Mouse (Mus musculus) CH12.LX (cell line): Measurements from ENCODE around the gene Aqr. TPM values are rescaled to one million over a fixed set of nuclear protein-coding genes. Genes with fewer than 3 reads are reported as not detected.

ENCODE experiments used
- DNase-seq: peaks from one replicate; pipeline ENCODE4 v3.0.0-alpha.2; 2013; ENCODE audit errors: extremely low read depth
- H3K27ac ChIP-seq: 2 replicates; pipeline ENCODE4 v1.5.1; 2012; ENCODE audit warnings: low read depth, mild to moderate bottlenecking, control low read depth, moderate library complexity; ENCODE audit not compliant: insufficient read depth
- H3K27me3 ChIP-seq: replicated peaks from 2 replicates; pipeline ENCODE3; 2012; ENCODE audit warnings: inconsistent platforms
- H3K36me3 ChIP-seq, 2 experiments: replicated peaks in 1 of 2; 2 replicates each; pipeline versions ENCODE3 to v1.6.1; 2012; ENCODE audit warnings: inconsistent platforms in 1 of 2, low read length in 1 of 2, mild to moderate bottlenecking in 1 of 2, mixed read lengths in 1 of 2, moderate library complexity in 1 of 2; ENCODE audit not compliant: control insufficient read depth in 1 of 2, insufficient read depth in 1 of 2
- H3K4me1 ChIP-seq, 2 experiments: 2 replicates each; pipeline ENCODE4 v1.6.1; 2012; ENCODE audit warnings: inconsistent platforms in 1 of 2, moderate library complexity in 1 of 2; ENCODE audit not compliant: insufficient read depth in 2 of 2, control insufficient read depth in 1 of 2
- H3K4me2 ChIP-seq: 2 replicates; pipeline ENCODE4 v1.6.1; 2012; ENCODE audit warnings: low read depth, mild to moderate bottlenecking, control low read depth; ENCODE audit not compliant: poor library complexity, insufficient read depth, severe bottlenecking
- H3K4me3 ChIP-seq, 3 experiments: fragments of 150-350 bp in 1 of 3; sonication (generic) in 1 of 3; replicated peaks in 1 of 3; 2 replicates each; pipeline versions ENCODE3 to v1.5.1; 2011 to 2012; ENCODE audit warnings: low read depth in 2 of 3, low read length in 2 of 3, mild to moderate bottlenecking in 2 of 3, moderate library complexity in 2 of 3, control low read depth in 1 of 3, improper control_type of control experiment in 1 of 3, inconsistent platforms in 1 of 3, mixed read lengths in 1 of 3; ENCODE audit not compliant: poor library complexity in 1 of 3
- H3K79me2 ChIP-seq: replicated peaks from 2 replicates; pipeline ENCODE4 v1.6.1; 2012; ENCODE audit warnings: mild to moderate bottlenecking, moderate library complexity; ENCODE audit not compliant: control insufficient read depth, poor library complexity, insufficient read depth, severe bottlenecking; ENCODE audit errors: extremely low read depth
- H3K9ac ChIP-seq: 2 replicates; pipeline ENCODE4 v1.6.1; 2012; ENCODE audit warnings: low read depth, mild to moderate bottlenecking, control low read depth, moderate library complexity; ENCODE audit not compliant: insufficient read depth
- H3K9me3 ChIP-seq: replicated peaks from 2 replicates; pipeline ENCODE3; 2012; ENCODE audit warnings: low read length, inconsistent platforms, mixed read lengths
- BHLHE40 ChIP-seq: IDR thresholded peaks from 2 replicates; pipeline ENCODE4 v1.6.1; 2011; ENCODE audit warnings: mild to moderate bottlenecking, low read depth, low read length, improper control_type of control experiment
- CHD1 ChIP-seq: IDR thresholded peaks from 2 replicates; pipeline ENCODE4 v1.6.1; 2012; ENCODE audit warnings: low read depth, low read length, improper control_type of control experiment, inconsistent platforms
- CTCF ChIP-seq, 2 experiments: IDR thresholded peaks in 1 of 2; conservative IDR thresholded peaks in 1 of 2; 2 replicates each; pipeline ENCODE4 v1.5.1; 2011 to 2012; ENCODE audit warnings: low read depth in 2 of 2, low read length in 2 of 2, improper control_type of control experiment in 1 of 2, inconsistent platforms in 1 of 2, mild to moderate bottlenecking in 1 of 2, moderate library complexity in 1 of 2
- E2F4 ChIP-seq: IDR thresholded peaks from 2 replicates; pipeline ENCODE4 v1.6.1; 2011; ENCODE audit warnings: low read depth, low read length, improper control_type of control experiment; ENCODE audit not compliant: insufficient replicate concordance
- ELF1 ChIP-seq: IDR thresholded peaks from 2 replicates; pipeline ENCODE4 v1.6.1; 2014; ENCODE audit warnings: low read depth, mild to moderate bottlenecking, inconsistent platforms, low read length, improper control_type of control experiment
- EP300 ChIP-seq: IDR thresholded peaks from 2 replicates; pipeline ENCODE4 v1.6.1; 2011; ENCODE audit warnings: low read length, improper control_type of control experiment
- ETS1 ChIP-seq: conservative IDR thresholded peaks from 2 replicates; pipeline ENCODE4 v1.6.1; 2012; ENCODE audit warnings: low read depth, mild to moderate bottlenecking, inconsistent platforms, low read length, improper control_type of control experiment, moderate library complexity
- IRF4 ChIP-seq: IDR thresholded peaks from 2 replicates; pipeline ENCODE4 v1.6.1; 2014; ENCODE audit warnings: low read depth, mild to moderate bottlenecking, inconsistent platforms, low read length, improper control_type of control experiment
- JUND ChIP-seq: conservative IDR thresholded peaks from 2 replicates; pipeline ENCODE4 v1.6.1; 2011; ENCODE audit warnings: low read depth, low read length, improper control_type of control experiment
- KAT2A ChIP-seq: IDR thresholded peaks from 2 replicates; pipeline ENCODE4 v1.6.1; 2012; ENCODE audit warnings: low read length, improper control_type of control experiment, inconsistent platforms; ENCODE audit not compliant: insufficient replicate concordance
- MAFK ChIP-seq: IDR thresholded peaks from 2 replicates; pipeline ENCODE4 v1.6.1; 2011; ENCODE audit warnings: low read length, improper control_type of control experiment; ENCODE audit not compliant: insufficient replicate concordance
- MAX ChIP-seq: IDR thresholded peaks from 2 replicates; pipeline ENCODE4 v1.6.1; 2011; ENCODE audit warnings: low read length, improper control_type of control experiment
- MAZ ChIP-seq: IDR thresholded peaks from 2 replicates; pipeline ENCODE4 v1.6.1; 2012; ENCODE audit warnings: low read depth, mild to moderate bottlenecking, inconsistent platforms, low read length, improper control_type of control experiment, moderate library complexity
- MEF2A ChIP-seq: IDR thresholded peaks from 2 replicates; pipeline ENCODE4 v1.6.1; 2014; ENCODE audit warnings: low read depth, mild to moderate bottlenecking, inconsistent platforms, low read length, improper control_type of control experiment, borderline replicate concordance
- NELFE ChIP-seq: IDR thresholded peaks from 2 replicates; pipeline ENCODE4 v1.6.1; 2011; ENCODE audit warnings: low read depth, low read length, improper control_type of control experiment
- NRF1 ChIP-seq: IDR thresholded peaks from 2 replicates; pipeline ENCODE4 v1.6.1; 2014; ENCODE audit warnings: low read depth, mild to moderate bottlenecking, inconsistent platforms, low read length, improper control_type of control experiment, moderate library complexity
- POLR2AphosphoS2 ChIP-seq: IDR thresholded peaks from 2 replicates; pipeline ENCODE4 v1.6.1; 2011; ENCODE audit warnings: low read depth, low read length, improper control_type of control experiment
- RCOR1 ChIP-seq: conservative IDR thresholded peaks from 2 replicates; pipeline ENCODE4 v1.6.1; 2012; ENCODE audit warnings: low read depth, mild to moderate bottlenecking, inconsistent platforms, low read length, improper control_type of control experiment
- SIN3A ChIP-seq: IDR thresholded peaks from 2 replicates; pipeline ENCODE4 v1.6.1; 2012; ENCODE audit warnings: low read length, improper control_type of control experiment, inconsistent platforms
- SMC3 ChIP-seq: IDR thresholded peaks from 2 replicates; pipeline ENCODE4 v1.6.1; 2011; ENCODE audit warnings: low read depth, low read length, improper control_type of control experiment
- TCF12 ChIP-seq: IDR thresholded peaks from 2 replicates; pipeline ENCODE4 v1.6.1; 2014; ENCODE audit warnings: low read depth, mild to moderate bottlenecking, inconsistent platforms, low read length, improper control_type of control experiment
- UBTF ChIP-seq: IDR thresholded peaks from 2 replicates; pipeline ENCODE4 v1.6.1; 2012; ENCODE audit warnings: low read depth, mild to moderate bottlenecking, inconsistent platforms, low read length, improper control_type of control experiment, moderate library complexity
- USF1 ChIP-seq: IDR thresholded peaks from 2 replicates; pipeline ENCODE4 v1.6.1; 2014; ENCODE audit warnings: low read depth, mild to moderate bottlenecking, inconsistent platforms, low read length, improper control_type of control experiment
- USF2 ChIP-seq: conservative IDR thresholded peaks from 2 replicates; pipeline ENCODE4 v1.6.1; 2011; ENCODE audit warnings: low read depth, low read length, improper control_type of control experiment
- ZKSCAN1 ChIP-seq: IDR thresholded peaks from 2 replicates; pipeline ENCODE4 v1.6.1; 2012; ENCODE audit warnings: low read depth, inconsistent platforms, low read length, improper control_type of control experiment, borderline replicate concordance
- ZNF384 ChIP-seq: IDR thresholded peaks from 2 replicates; pipeline ENCODE4 v1.6.1; 2012; ENCODE audit warnings: low read depth, low read length, improper control_type of control experiment, inconsistent platforms
- dilution Hi-C: fragments of 300-500 bp; cut with MboI; formaldehyde crosslinking; loops from 2 replicates; pipeline ENCODE4 v1.14.3; 2020; ENCODE audit warnings: low sequenced_read_pairs; ENCODE audit not compliant: extremely low pct_unique_long_range_greater_than_20kb, extremely low pct_ligation_motif_present
- in situ Hi-C: fragments of 300-500 bp; cut with MboI; formaldehyde crosslinking; loops from 3 replicates; pipeline ENCODE4 v1.14.3; 2019; ENCODE audit warnings: low sequenced_read_pairs, low pct_ligation_motif_present, low pct_unique_long_range_greater_than_20kb, mixed read lengths
- polyA plus RNA-seq: library from polyadenylated mRNA; unstranded; fragments of >175 nt; gene quantifications from 2 replicates; pipeline ENCODE4 v1.2.1, GENCODE M21; 2012; ENCODE audit warnings: low read depth; ENCODE audit not compliant: insufficient read length
- total RNA-seq, 2 experiments: library from RNA; depleted of rRNA; stranded (reverse); fragments of 300-350 nt in 1 of 2; fragments of >200 nt in 1 of 2; gene quantifications; 2 replicates each; pipeline ENCODE4 v1.2.3; 2012 to 2014

Gene Aqr
- total and polyA plus RNA-seq, 3 experiments, result 37.1 to 64.1 (median 44.0) TPM

DNA sequence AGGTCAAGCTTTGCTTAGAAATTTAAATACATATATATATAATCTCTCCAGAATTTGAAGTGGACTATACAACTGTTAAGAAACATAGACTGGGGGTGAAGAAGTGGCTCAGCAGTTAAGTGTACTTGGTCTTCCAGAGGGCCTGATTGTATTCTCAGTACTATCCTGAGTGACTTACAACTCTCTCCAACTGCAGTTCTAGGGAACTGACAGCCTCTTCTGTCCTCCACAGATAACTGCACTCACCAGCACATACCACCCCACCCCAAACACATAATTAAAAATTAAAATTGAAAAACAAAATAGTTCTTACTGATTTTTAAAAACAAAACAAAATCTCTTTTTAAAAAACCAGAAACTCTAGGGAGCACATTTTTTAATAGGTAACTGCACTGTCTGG is 13.6 kb downstream of the Aqr start:
- DNase-seq, result no peak
- Histone ChIP-seq H3K4me2 (peak overlapping the region; percentile 44; the same call in 1 of the 2 replicates), H3K79me2 (peaks cover 32% of the 10 kb centered on the region), H3K27me3 (no peaks in the 10 kb centered on the region), H3K4me1 (peaks cover 0 to 16% of the 10 kb centered on the region in 2 experiments; a peak in 1 of 4 replicates), H3K36me3 (peaks cover 12 to 28% of the 10 kb centered on the region in 2 experiments), H3K27ac (no peak overlapping the region), H3K9me3 (no peaks in the 10 kb centered on the region), H3K4me3 (no peak overlapping the region), H3K9ac (peak overlapping the region; percentile 70; the same call in 1 of the 2 replicates)
- TF ChIP-seq ZKSCAN1 (no peak), MAZ (no peak), KAT2A (no peak), JUND (no peak), RCOR1 (no peak), ETS1 (no peak), NELFE (no peak), EP300 (no peak), USF2 (no peak), UBTF (no peak), ZNF384 (no peak), MAFK (no peak), ELF1 (no peak), IRF4 (no peak), SMC3 (no peak), USF1 (no peak), POLR2AphosphoS2 (no peak), TCF12 (no peak)
- dilution Hi-C loops, result no loop called here
- in situ Hi-C loops, result no loop called here

- TF ChIP-seq MAZ, result no peak
- TF ChIP-seq ETS1, result no peak
- TF ChIP-seq NRF1, result no peak
- TF ChIP-seq SIN3A, result no peak
- no peak for TF ChIP-seq KAT2A
- TF ChIP-seq BHLHE40, result no peak
- no peak for TF ChIP-seq USF2
- TF ChIP-seq EP300, result no peak
- no peak for TF ChIP-seq E2F4
- TF ChIP-seq ZKSCAN1, result no peak
- no peak for TF ChIP-seq ZNF384
- TF ChIP-seq CHD1, result no peak
- no peak for TF ChIP-seq MAX
- TF ChIP-seq CTCF (conservative IDR thresholded peaks at IDR 0.05 in 1 of 2, IDR thresholded peaks at IDR 0.05 in 1 of 2; ENCODE audit: low read depth in 2 of 2, low read length in 2 of 2), result no peak
- TF ChIP-seq MEF2A, result no peak
- TF ChIP-seq ELF1, result no peak
- TF ChIP-seq, all 38 proteins: peak for 0
Measured at GRCm38 (mm10) chr2:114167837-114168236, 19.0 kb downstream of the Aqr start.

More at GRCm38 (mm10) chr2:114167837-114168236, 19.0 kb downstream of the Aqr start:
- peaks cover 2% of the 10 kb centered on the region for H3K9me3 ChIP-seq
- no peak overlapping the region for H3K4me3 ChIP-seq
- peaks cover 0 to 9% of the 10 kb centered on the region in 2 experiments; a peak in 1 of 4 replicates for H3K4me1 ChIP-seq
- peaks cover 13% of the 10 kb centered on the region for H3K79me2 ChIP-seq
- DNase-seq, result no peak
- no peak overlapping the region for H3K27ac ChIP-seq
- dilution Hi-C loops, result no loop called here
- no peaks in the 10 kb centered on the region for H3K27me3 ChIP-seq
- no peak overlapping the region for H3K9ac ChIP-seq
- H3K4me2 ChIP-seq, result no peak overlapping the region
- in situ Hi-C loops, result no loop called here
- H3K36me3 ChIP-seq, result peaks cover 39 to 77% of the 10 kb centered on the region in 2 experiments
